Mouse (Mus musculus) liver, adult 2 months (tissue): ENCODE results near the gene Col23a1. TPM values are rescaled to one million over a fixed set of nuclear protein-coding genes. Genes with fewer than 3 reads are reported as not detected.

ENCODE experiments used
- DNase-seq: peaks from one replicate; pipeline ENCODE4 v3.0.0-alpha.2; 2011; ENCODE audit warnings: low read depth, low spot score; ENCODE audit errors: extremely low read depth
- H3K27ac ChIP-seq: fragments of 200-500 bp; replicated peaks from 2 replicates; pipeline ENCODE4 v1.5.1; 2012; ENCODE audit warnings: low read depth, mild to moderate bottlenecking, control low read depth, inconsistent platforms, low read length; ENCODE audit not compliant: insufficient read depth
- H3K27me3 ChIP-seq: fragments of 200-500 bp; 2 replicates; pipeline ENCODE4 v1.6.1; 2012; ENCODE audit warnings: mild to moderate bottlenecking, moderate library complexity, low read length, inconsistent platforms; ENCODE audit not compliant: control insufficient read depth, insufficient read depth
- H3K36me3 ChIP-seq: fragments of 200-500 bp; 2 replicates; pipeline ENCODE4 v1.6.1; 2012; ENCODE audit warnings: low read length, inconsistent platforms; ENCODE audit not compliant: control insufficient read depth, insufficient read depth
- H3K4me1 ChIP-seq: fragments of 200-500 bp; 2 replicates; pipeline ENCODE4 v1.6.1; 2011; ENCODE audit warnings: low read length; ENCODE audit not compliant: control insufficient read depth, insufficient read depth
- H3K4me3 ChIP-seq: fragments of 200-500 bp; 2 replicates; pipeline ENCODE4 v1.5.1; 2011; ENCODE audit warnings: low read depth, mild to moderate bottlenecking, control low read depth, low read length, moderate library complexity; ENCODE audit not compliant: insufficient read depth
- H3K79me2 ChIP-seq: fragments of 200-500 bp; 2 replicates; pipeline ENCODE4 v1.6.1; 2012; ENCODE audit warnings: inconsistent platforms, mild to moderate bottlenecking, low read length, moderate library complexity; ENCODE audit not compliant: control insufficient read depth, insufficient read depth
- H3K9ac ChIP-seq: fragments of 200-500 bp; 2 replicates; pipeline ENCODE4 v1.6.1; 2012; ENCODE audit warnings: low read depth, mild to moderate bottlenecking, control low read depth, inconsistent platforms, low read length
- CTCF ChIP-seq: fragments of 200-500 bp; IDR thresholded peaks from 2 replicates; pipeline ENCODE4 v1.5.1; 2011; ENCODE audit warnings: low read depth, low read length, control low read depth
- POLR2A ChIP-seq: fragments of 200-500 bp; IDR thresholded peaks from 2 replicates; pipeline ENCODE4 v1.6.1; 2011; ENCODE audit warnings: low read length, control low read depth; ENCODE audit not compliant: insufficient read depth; ENCODE audit errors: extremely low read depth
- WGBS: fragments of 180-500 bp; shearing (Covaris S2); methylation state at CpG from one replicate; pipeline ENCODE4 v1.1.7; 2018; 5-methylcytosine and 5-hydroxymethylcytosine counted together
- polyA plus RNA-seq: library from polyadenylated mRNA; depleted of rRNA; stranded (reverse); fragments of >200 nt; gene quantifications from 2 replicates; pipeline ENCODE4 v1.2.3, GENCODE M21; 2012
- total RNA-seq: library from RNA; depleted of rRNA; stranded (reverse); fragments of >200 nt; gene quantifications from 2 replicates; pipeline ENCODE4 v1.2.3, GENCODE M21; 2014

The Col23a1 gene
- total and polyA plus RNA-seq, 2 experiments: 0.05 to 0.09 TPM

DNA sequence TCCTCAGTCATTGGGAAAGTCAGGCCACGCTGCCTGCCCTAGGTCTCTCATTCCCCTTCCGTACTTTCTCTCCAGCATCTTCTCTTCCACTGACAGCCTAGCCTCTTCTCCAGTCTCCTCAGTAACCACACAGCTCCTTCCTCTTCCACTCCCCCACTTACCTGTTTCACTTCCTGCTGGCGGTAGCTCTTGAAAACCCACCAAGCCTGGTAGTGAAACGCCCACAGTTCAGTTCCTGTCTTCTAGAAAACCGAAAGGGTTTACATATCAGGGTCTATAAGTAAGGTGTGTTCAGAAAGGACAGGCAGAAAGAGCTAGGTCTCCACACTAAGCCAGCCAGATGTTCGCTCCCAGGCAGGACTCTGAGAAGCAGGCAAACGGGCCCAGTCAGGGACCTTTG, 287.9 kb downstream of the Col23a1 start:
- Histone ChIP-seq H3K27me3 (no peaks in the 10 kb centered on the region), H3K9ac (no peak overlapping the region), H3K4me1 (no peaks in the 10 kb centered on the region), H3K79me2 (no peaks in the 10 kb centered on the region), H3K36me3 (no peaks in the 10 kb centered on the region), H3K4me3 (no peak overlapping the region), H3K27ac (no peak overlapping the region)
- 90% methylated on average over 7 of the region's 7 CpGs for WGBS
- DNase-seq: no peak
- TF ChIP-seq POLR2A (no peak), CTCF (no peak)

- Histone ChIP-seq H3K4me1 (no peaks in the 10 kb centered on the region; the same call in 1 of the 2 replicates), H3K27me3 (no peaks in the 10 kb centered on the region), H3K4me3 (no peak overlapping the region), H3K9ac (no peak overlapping the region), H3K27ac (no peak overlapping the region), H3K79me2 (no peaks in the 10 kb centered on the region), H3K36me3 (no peaks in the 10 kb centered on the region)
- no peak for DNase-seq
- 71% methylated on average over 4 of the region's 4 CpGs for WGBS
- TF ChIP-seq POLR2A (no peak), CTCF (no peak)
Measured at GRCm38 (mm10) chr11:51579024-51579423, 289.3 kb downstream of the Col23a1 start.

GRCm38 (mm10) chr11:51582713-51583112, 293.0 kb downstream of the Col23a1 start:
- TF ChIP-seq POLR2A (no peak), CTCF (peak; percentile 83)
- WGBS: 39% methylated on average over 8 of the region's 8 CpGs
- H3K36me3 ChIP-seq: no peaks in the 10 kb centered on the region
- no peak overlapping the region for H3K27ac ChIP-seq
- no peak overlapping the region for H3K4me3 ChIP-seq
- DNase-seq: peak; percentile 60
- peaks cover 4% of the 10 kb centered on the region; the same call in 1 of the 2 replicates for H3K79me2 ChIP-seq
- no peaks in the 10 kb centered on the region for H3K27me3 ChIP-seq
- no peak overlapping the region for H3K9ac ChIP-seq
- peaks cover 9% of the 10 kb centered on the region for H3K4me1 ChIP-seq

DNA sequence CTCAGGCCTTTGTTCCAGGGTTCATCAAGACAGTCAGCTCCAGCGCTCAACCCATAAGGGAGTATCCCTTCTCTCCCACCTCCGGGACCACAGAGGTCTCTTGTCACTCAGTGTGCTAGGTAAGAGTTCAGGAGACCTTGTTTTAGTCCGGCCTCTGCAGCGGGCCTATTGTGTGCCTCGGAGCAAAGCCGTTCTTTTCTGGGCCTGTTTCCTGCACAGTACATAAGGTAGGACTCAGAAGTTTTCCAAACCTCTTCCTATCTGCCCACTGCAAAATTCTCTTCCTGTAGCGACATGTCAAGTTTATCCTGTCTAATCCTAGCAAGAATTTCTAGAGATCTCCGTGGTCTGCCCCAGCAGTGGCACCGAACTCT, 294.3 kb downstream of the Col23a1 start:
- TF ChIP-seq CTCF (no peak), POLR2A (no peak)
- DNase-seq: peak; percentile 36
- H3K9ac ChIP-seq: peak overlapping the region; percentile 69
- H3K4me1 ChIP-seq: peaks cover 9% of the 10 kb centered on the region
- H3K36me3 ChIP-seq: peaks cover 3% of the 10 kb centered on the region; the same call in 1 of the 2 replicates
- peaks cover 4% of the 10 kb centered on the region; the same call in 1 of the 2 replicates for H3K79me2 ChIP-seq
- H3K4me3 ChIP-seq: peak overlapping the region; percentile 57
- no peaks in the 10 kb centered on the region for H3K27me3 ChIP-seq
- 16% methylated on average over 9 of the region's 9 CpGs for WGBS
- peak overlapping the region; percentile 75 for H3K27ac ChIP-seq

- peak within 1 kb of the TSS; percentile 86 for H3K9ac ChIP-seq
- H3K27ac ChIP-seq: peak within 1 kb of the TSS; percentile 85
- peak; percentile 89 for TF ChIP-seq POLR2A
- peak; percentile 64 for TF ChIP-seq CTCF
- H3K79me2 ChIP-seq: peaks cover 4% of the 10 kb centered on the region; the same call in 1 of the 2 replicates
- H3K4me1 ChIP-seq: peaks cover 9% of the 10 kb centered on the region
- under 1% methylated on average over 59 of the region's 59 CpGs for WGBS
- H3K36me3 ChIP-seq: peaks cover 3% of the 10 kb centered on the region; the same call in 1 of the 2 replicates
- peak within 1 kb of the TSS; percentile 64 for H3K4me3 ChIP-seq
- peak; percentile 98 for DNase-seq
- no peaks in the 10 kb centered on the region for H3K27me3 ChIP-seq
Measured at GRCm38 (mm10) chr11:51584431-51585248, 294.9 kb downstream of the Col23a1 start, which contains the start of gene Phykpl. TSS of gene Phykpl (plus strand) at chr11:51584757.
